In genomic region chr11:96746648-96747047, GRCm38 (mm10) we compare ENCODE assay signal across 21 mouse cellular contexts. TPM values are rescaled to one million over a fixed set of nuclear protein-coding genes. Genes with fewer than 3 reads are reported as not detected.
DNase-seq lines count a peak whose midpoint lies in the region; ATAC-seq lines count a peak whose summit lies in the region.
"Had no signal": no experiment of that assay in that cellular context is flagged by ENCODE, and none has a peak within 500 bp of the region (broad histone marks: within the 10 kb centered on the region; RNA-seq: fewer than 3 reads in every experiment).

No protein-coding gene starts in this region.

- H3K27me3 ChIP-seq in hindbrain, embryonic 13.5 days = no peaks in the 10 kb centered on the region
- no peaks in the 10 kb centered on the region for H3K27me3 ChIP-seq in hindbrain, embryonic 11.5 days (ENCODE audit: control insufficient read depth, insufficient read depth, low read length)
- no peaks in the 10 kb centered on the region for H3K27me3 ChIP-seq in neural tube, embryonic 13.5 days
- H3K27me3 ChIP-seq in hindbrain, embryonic 16.5 days (replicated peaks; ENCODE audit: control insufficient read depth, insufficient read depth, low read length) = no peaks in the 10 kb centered on the region
- no peaks in the 10 kb centered on the region for H3K27me3 ChIP-seq in neural tube, embryonic 15.5 days (replicated peaks)

- H3K4me3 ChIP-seq in hindbrain, embryonic 13.5 days = no peak overlapping the region
- H3K4me3 ChIP-seq in hindbrain, embryonic 11.5 days (ENCODE audit: low read depth, low read length) = no peak overlapping the region
- H3K4me3 ChIP-seq in neural tube, embryonic 13.5 days = no peak overlapping the region
- no peak overlapping the region for H3K4me3 ChIP-seq in hindbrain, embryonic 16.5 days (ENCODE audit: low read length)
- no peak overlapping the region for H3K4me3 ChIP-seq in neural tube, embryonic 15.5 days (replicated peaks)
- H3K4me3 ChIP-seq: embryonic facial prominence, embryonic 15.5 days; gastrocnemius, adult 2 months; heart, embryonic 12.5 days had no signal

- 44% methylated on average over 6 of the region's 6 CpGs for WGBS in hindbrain, embryonic 13.5 days
- 70% methylated on average over 6 of the region's 6 CpGs for WGBS in hindbrain, embryonic 11.5 days
- WGBS in neural tube, embryonic 13.5 days = 45% methylated on average over 6 of the region's 6 CpGs
- WGBS in hindbrain, embryonic 16.5 days = 34% methylated on average over 6 of the region's 6 CpGs
- 29% methylated on average over 6 of the region's 6 CpGs for WGBS in neural tube, embryonic 15.5 days

- H3K27ac ChIP-seq in hindbrain, embryonic 13.5 days = peak overlapping the region; percentile 89
- no peak overlapping the region for H3K27ac ChIP-seq in hindbrain, embryonic 11.5 days (ENCODE audit: low read depth, low read length)
- peak overlapping the region; percentile 99 for H3K27ac ChIP-seq in neural tube, embryonic 13.5 days (replicated peaks)
- H3K27ac ChIP-seq in hindbrain, embryonic 16.5 days (ENCODE audit: low read depth, low read length) = peak overlapping the region; percentile 73
- peak overlapping the region; percentile 92 for H3K27ac ChIP-seq in neural tube, embryonic 15.5 days (replicated peaks)
- H3K27ac ChIP-seq: embryonic facial prominence, embryonic 15.5 days; gastrocnemius, adult 2 months had no signal

- no peak overlapping the region for H3K4me2 ChIP-seq in hindbrain, embryonic 13.5 days
- no peak overlapping the region for H3K4me2 ChIP-seq in hindbrain, embryonic 11.5 days (replicated peaks; ENCODE audit: low read depth, low read length)
- peak overlapping the region; percentile 38 for H3K4me2 ChIP-seq in neural tube, embryonic 13.5 days
- H3K4me2 ChIP-seq in hindbrain, embryonic 16.5 days (ENCODE audit: low read length) = peak overlapping the region; percentile 28; the same call in 1 of the 2 replicates
- H3K4me2 ChIP-seq in neural tube, embryonic 15.5 days = peak overlapping the region; percentile 43
- H3K4me2 ChIP-seq: embryonic facial prominence, embryonic 15.5 days; heart, embryonic 12.5 days had no signal

- DNase-seq in hindbrain, embryonic 11.5 days (ENCODE audit: low spot score) = no peak
- no peak for DNase-seq in neural tube, embryonic 10.5 days (ENCODE audit: extremely low spot score, low spot score)
- no peak for DNase-seq in lung, postnatal 4 days
- DNase-seq in urinary bladder, adult 2 months (ENCODE audit: low spot score) = no peak
- DNase-seq: adrenal gland, adult 8-10 months; adrenal gland, postnatal 36 days; cerebellum, adult 11 months; cerebellum, adult 8-10 months; cerebellum, postnatal 14 days; embryo, embryonic 11 days; gastrocnemius, adult 2 months; gastrocnemius, postnatal 25 days; heart, postnatal 36 days had no signal

- 0 out of 2 replicates have a peak overlapping the region, but pooled peaks have one; percentile 49 for H3K9ac ChIP-seq in hindbrain, embryonic 13.5 days
- H3K9ac ChIP-seq in hindbrain, embryonic 11.5 days (ENCODE audit: low read depth, low read length) = no peak overlapping the region
- no peak overlapping the region for H3K9ac ChIP-seq in neural tube, embryonic 13.5 days
- no peak overlapping the region for H3K9ac ChIP-seq in hindbrain, embryonic 16.5 days (ENCODE audit: low read depth, low read length)
- H3K9ac ChIP-seq in neural tube, embryonic 15.5 days (replicated peaks) = no peak overlapping the region
- H3K9ac ChIP-seq: embryonic facial prominence, embryonic 15.5 days; heart, embryonic 12.5 days had no signal

- H3K4me1 ChIP-seq in hindbrain, embryonic 13.5 days (replicated peaks) = peaks cover 47% of the 10 kb centered on the region
- no peaks in the 10 kb centered on the region for H3K4me1 ChIP-seq in hindbrain, embryonic 11.5 days (replicated peaks; ENCODE audit: control insufficient read depth, insufficient read depth, low read length)
- H3K4me1 ChIP-seq in neural tube, embryonic 13.5 days (replicated peaks) = peaks cover 73% of the 10 kb centered on the region
- peaks cover 14% of the 10 kb centered on the region for H3K4me1 ChIP-seq in hindbrain, embryonic 16.5 days (ENCODE audit: control insufficient read depth, insufficient read depth, low read depth, low read length)
- peaks cover 53% of the 10 kb centered on the region for H3K4me1 ChIP-seq in neural tube, embryonic 15.5 days
- H3K4me1 ChIP-seq: heart, embryonic 12.5 days had no signal

- no peaks in the 10 kb centered on the region for H3K9me3 ChIP-seq in hindbrain, embryonic 13.5 days
- no peaks in the 10 kb centered on the region for H3K9me3 ChIP-seq in hindbrain, embryonic 11.5 days (ENCODE audit: control insufficient read depth, low read length)
- H3K9me3 ChIP-seq in neural tube, embryonic 13.5 days = no peaks in the 10 kb centered on the region
- no peaks in the 10 kb centered on the region for H3K9me3 ChIP-seq in hindbrain, embryonic 16.5 days (ENCODE audit: control insufficient read depth, low read length)
- H3K9me3 ChIP-seq in neural tube, embryonic 15.5 days (replicated peaks) = no peaks in the 10 kb centered on the region
- H3K9me3 ChIP-seq: embryonic facial prominence, embryonic 15.5 days; G1E; heart, embryonic 12.5 days had no signal

- ATAC-seq in hindbrain, embryonic 13.5 days (ENCODE audit: low FRiP score) = no peak
- ATAC-seq in hindbrain, embryonic 11.5 days (ENCODE audit: low FRiP score) = no peak
- ATAC-seq in neural tube, embryonic 13.5 days (ENCODE audit: low read depth) = peak; percentile 26; the same call in 1 of the 2 replicates
- ATAC-seq in hindbrain, embryonic 16.5 days = 0 out of 2 replicates have a peak, but pooled peaks have one; percentile 55
- peak; percentile 58 for ATAC-seq in neural tube, embryonic 15.5 days (ENCODE audit: low FRiP score)
- ATAC-seq: intestine, embryonic 16.5 days had no signal

- no peaks in the 10 kb centered on the region for H3K36me3 ChIP-seq in hindbrain, embryonic 13.5 days
- H3K36me3 ChIP-seq in hindbrain, embryonic 11.5 days (ENCODE audit: control insufficient read depth, insufficient read depth, low read length) = no peaks in the 10 kb centered on the region
- H3K36me3 ChIP-seq in neural tube, embryonic 13.5 days = no peaks in the 10 kb centered on the region
- H3K36me3 ChIP-seq in hindbrain, embryonic 16.5 days (ENCODE audit: control insufficient read depth, insufficient read depth, low read length) = no peaks in the 10 kb centered on the region
- H3K36me3 ChIP-seq in neural tube, embryonic 15.5 days = no peaks in the 10 kb centered on the region
- H3K36me3 ChIP-seq: embryonic facial prominence, embryonic 15.5 days; G1E; heart, embryonic 12.5 days had no signal

RNA-seq across cellular contexts. Expression of gene Snx11, which starts 30.7 kb away (rescaled TPM):
- polyA plus RNA-seq in hindbrain, embryonic 13.5 days (2015; fragmentation: Nextera tagmentation; extraction: Ambion mirVana) = 69.0 and 71.8 TPM in 2 replicates
- 13.8 and 14.4 TPM in 2 replicates for polyA plus RNA-seq in hindbrain, embryonic 11.5 days (2014; fragmentation: Nextera tagmentation; extraction: Ambion mirVana)
- 78.0 and 84.2 TPM in 2 replicates for polyA plus RNA-seq in neural tube, embryonic 13.5 days (2015; fragmentation: Nextera tagmentation; extraction: Ambion mirVana)
- polyA plus RNA-seq in hindbrain, embryonic 16.5 days (2015; fragmentation: Nextera tagmentation; extraction: Ambion mirVana) = 52.2 and 55.9 TPM in 2 replicates
- polyA plus RNA-seq in neural tube, embryonic 15.5 days (2015; fragmentation: Nextera tagmentation; extraction: Ambion mirVana) = 70.4 and 81.7 TPM in 2 replicates
- polyA plus RNA-seq in urinary bladder, adult 2 months (2012; rRNA removed) = 26.0 and 30.0 TPM in 2 replicates

RNA-seq across cellular contexts. Expression of gene Cbx1, which starts 42.3 kb away (rescaled TPM):
- 108 and 109 TPM in 2 replicates for polyA plus RNA-seq in hindbrain, embryonic 13.5 days (2015; fragmentation: Nextera tagmentation; extraction: Ambion mirVana)
- polyA plus RNA-seq in hindbrain, embryonic 11.5 days (2014; fragmentation: Nextera tagmentation; extraction: Ambion mirVana) = 147 and 158 TPM in 2 replicates
- 91.6 and 95.1 TPM in 2 replicates for polyA plus RNA-seq in neural tube, embryonic 13.5 days (2015; fragmentation: Nextera tagmentation; extraction: Ambion mirVana)
- 51.6 and 52.0 TPM in 2 replicates for polyA plus RNA-seq in hindbrain, embryonic 16.5 days (2015; fragmentation: Nextera tagmentation; extraction: Ambion mirVana)
- 60.9 and 69.5 TPM in 2 replicates for polyA plus RNA-seq in neural tube, embryonic 15.5 days (2015; fragmentation: Nextera tagmentation; extraction: Ambion mirVana)
- 43.6 and 46.4 TPM in 2 replicates for polyA plus RNA-seq in urinary bladder, adult 2 months (2012; rRNA removed)

Comparison
In these comparisons a context has a peak if more than half of its experiments do, and no peak if none do; other contexts are left out.
1. ATAC-seq: peak in neural tube, embryonic 13.5 days (single experiment), hindbrain, embryonic 16.5 days (single experiment) and neural tube, embryonic 15.5 days (single experiment); none in hindbrain, embryonic 13.5 days (single experiment) and hindbrain, embryonic 11.5 days (single experiment).
2. H3K4me2 ChIP-seq: peak in neural tube, embryonic 13.5 days (single experiment), hindbrain, embryonic 16.5 days (single experiment) and neural tube, embryonic 15.5 days (single experiment); none in hindbrain, embryonic 13.5 days (single experiment) and hindbrain, embryonic 11.5 days (single experiment).